Mouse (Mus musculus) testis, adult 2 months (tissue): Measurements from ENCODE around the gene Parp3. TPM values are rescaled to one million over a fixed set of nuclear protein-coding genes. Genes with fewer than 3 reads are reported as not detected.

ENCODE experiments used
- H3K27ac ChIP-seq: fragments of 200-500 bp; 2 replicates; pipeline ENCODE4 v1.5.1; 2012; ENCODE audit warnings: low read depth, low read length; ENCODE audit not compliant: control insufficient read depth, insufficient read depth
- H3K27me3 ChIP-seq: fragments of 200-500 bp; 2 replicates; pipeline ENCODE4 v1.6.1; 2012; ENCODE audit warnings: mild to moderate bottlenecking, low read length, moderate library complexity; ENCODE audit not compliant: control insufficient read depth, insufficient read depth
- H3K36me3 ChIP-seq: fragments of 200-500 bp; 2 replicates; pipeline ENCODE4 v1.6.1; 2012; ENCODE audit warnings: mild to moderate bottlenecking, low read length; ENCODE audit not compliant: control insufficient read depth, insufficient read depth
- H3K4me1 ChIP-seq: fragments of 200-500 bp; 2 replicates; pipeline ENCODE4 v1.6.1; 2012; ENCODE audit warnings: low read length; ENCODE audit not compliant: control insufficient read depth, insufficient read depth
- H3K4me3 ChIP-seq: fragments of 200-500 bp; 2 replicates; pipeline ENCODE4 v1.5.1; 2012; ENCODE audit warnings: low read depth, mild to moderate bottlenecking, low read length, moderate library complexity, mixed read lengths; ENCODE audit not compliant: control insufficient read depth
- CTCF ChIP-seq: fragments of 200-500 bp; IDR thresholded peaks from 2 replicates; pipeline ENCODE4 v1.5.1; 2012; ENCODE audit warnings: low read depth, mild to moderate bottlenecking, inconsistent platforms, low read length, moderate library complexity; ENCODE audit not compliant: control insufficient read depth, insufficient read depth, insufficient replicate concordance
- POLR2A ChIP-seq: fragments of 200-500 bp; IDR thresholded peaks from 2 replicates; pipeline ENCODE4 v1.6.1; 2012; ENCODE audit warnings: low read depth, mild to moderate bottlenecking, inconsistent platforms, low read length, moderate library complexity; ENCODE audit not compliant: control insufficient read depth
- polyA plus RNA-seq: library from polyadenylated mRNA; depleted of rRNA; stranded (reverse); fragments of >200 nt; gene quantifications from 2 replicates; pipeline ENCODE4 v1.2.3, GENCODE M21; 2012

The Parp3 gene
- polyA plus RNA-seq, 1 experiment: 2.9 TPM

DNA sequence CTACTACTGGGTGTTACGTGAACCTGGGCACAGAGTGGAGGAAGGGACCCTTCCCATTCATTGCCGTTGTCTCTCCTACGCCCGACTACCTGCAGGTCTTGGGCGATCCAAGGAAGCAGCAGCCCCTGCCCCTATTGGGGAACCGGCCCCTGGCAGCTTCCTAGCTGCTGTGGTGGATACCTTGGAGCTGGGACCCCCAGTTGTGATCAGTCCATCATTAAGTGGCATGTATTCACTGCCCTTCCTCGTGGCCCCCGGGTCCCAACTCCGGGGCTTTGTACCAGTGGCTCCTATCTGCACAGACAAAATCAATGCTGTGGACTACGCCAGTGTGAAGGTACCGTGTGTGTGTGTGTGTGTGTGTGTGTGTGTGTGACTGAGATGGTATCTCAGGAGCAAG lies 25.5 kb downstream of the Parp3 start:
- no peak overlapping the region for H3K27ac ChIP-seq
- peaks cover 36% of the 10 kb centered on the region for H3K4me1 ChIP-seq
- H3K36me3 ChIP-seq: no peaks in the 10 kb centered on the region
- no peaks in the 10 kb centered on the region for H3K27me3 ChIP-seq
- TF ChIP-seq POLR2A: no peak
- no peak for TF ChIP-seq CTCF
- H3K4me3 ChIP-seq: no peak overlapping the region

DNA sequence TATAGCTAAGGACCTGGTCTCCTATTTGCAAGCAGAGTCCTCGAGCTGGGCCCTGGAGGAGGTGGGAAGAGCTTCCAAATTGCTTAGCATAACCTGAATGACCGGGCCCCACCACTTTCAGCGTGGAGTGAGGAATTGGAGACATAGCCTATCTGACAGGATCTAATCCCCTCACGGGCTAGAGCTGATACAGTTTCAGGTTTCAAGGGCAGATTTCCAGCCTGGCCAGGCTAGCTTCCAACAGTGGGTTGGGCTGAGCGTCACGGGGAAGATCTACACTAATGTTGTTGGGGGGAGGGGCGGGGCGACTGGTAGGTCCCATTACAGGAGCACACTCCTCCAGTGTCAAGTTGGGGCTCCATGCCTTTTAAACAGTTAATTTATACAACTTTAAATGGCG lies 26.1 kb downstream of the Parp3 start:
- Histone ChIP-seq H3K4me3 (no peak overlapping the region), H3K4me1 (peaks cover 39% of the 10 kb centered on the region), H3K27me3 (no peaks in the 10 kb centered on the region), H3K36me3 (no peaks in the 10 kb centered on the region; the same call in 1 of the 2 replicates), H3K27ac (no peak overlapping the region)
- TF ChIP-seq POLR2A (no peak), CTCF (no peak)

DNA sequence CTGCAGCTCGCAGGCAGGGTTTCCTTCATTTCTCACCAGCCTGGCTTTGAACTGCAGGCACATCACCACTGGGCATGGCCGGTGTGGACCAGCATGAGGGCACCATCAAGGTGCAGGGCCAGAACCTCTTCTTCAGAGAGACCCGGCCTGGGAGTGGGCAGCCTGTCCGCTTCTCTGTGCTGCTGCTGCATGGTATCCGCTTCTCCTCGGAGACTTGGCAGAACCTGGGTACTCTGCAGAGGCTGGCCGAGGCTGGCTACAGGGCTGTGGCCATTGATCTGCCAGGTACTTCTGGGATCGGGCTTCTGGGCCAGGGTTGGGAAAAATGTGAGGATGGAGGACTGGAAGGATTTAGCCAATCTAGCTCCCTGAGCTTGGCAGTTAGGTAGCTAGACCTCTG lies 26.8 kb downstream of the Parp3 start:
- peaks cover 34% of the 10 kb centered on the region for H3K4me1 ChIP-seq
- H3K36me3 ChIP-seq: no peaks in the 10 kb centered on the region; the same call in 1 of the 2 replicates
- H3K27me3 ChIP-seq: no peaks in the 10 kb centered on the region
- H3K27ac ChIP-seq: no peak overlapping the region
- H3K4me3 ChIP-seq: no peak overlapping the region
- TF ChIP-seq CTCF: no peak

DNA sequence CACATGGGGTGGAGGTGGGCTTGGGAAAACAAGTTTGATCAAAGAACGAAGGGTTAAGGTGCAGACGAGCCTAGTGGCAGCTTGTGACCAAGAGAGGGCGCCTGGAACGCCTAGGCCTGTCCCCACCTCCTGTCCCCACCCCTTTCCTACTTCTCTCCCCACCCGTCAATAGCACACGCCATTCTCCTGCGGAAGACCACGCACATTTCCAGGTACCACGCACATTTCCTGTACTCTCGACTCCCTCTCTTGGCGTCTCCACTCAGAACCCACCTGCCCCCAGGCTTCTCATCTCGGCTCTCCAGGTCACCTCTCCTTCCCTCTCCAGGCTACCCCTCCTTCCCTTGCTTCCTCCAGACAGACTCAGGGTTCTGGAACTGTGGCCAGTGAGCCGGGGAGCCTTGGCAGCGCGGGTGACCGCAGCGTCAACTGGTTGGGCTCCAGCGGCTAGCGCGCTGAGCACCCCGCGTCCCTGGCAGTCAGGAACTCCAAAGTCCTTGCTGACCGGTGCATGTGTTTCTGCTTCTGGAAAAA lies 28.2 kb downstream of the Parp3 start:
- Histone ChIP-seq H3K4me3 (peak overlapping the region; percentile 79), H3K27ac (peak overlapping the region; percentile 69), H3K4me1 (peaks cover 25% of the 10 kb centered on the region)

DNA sequence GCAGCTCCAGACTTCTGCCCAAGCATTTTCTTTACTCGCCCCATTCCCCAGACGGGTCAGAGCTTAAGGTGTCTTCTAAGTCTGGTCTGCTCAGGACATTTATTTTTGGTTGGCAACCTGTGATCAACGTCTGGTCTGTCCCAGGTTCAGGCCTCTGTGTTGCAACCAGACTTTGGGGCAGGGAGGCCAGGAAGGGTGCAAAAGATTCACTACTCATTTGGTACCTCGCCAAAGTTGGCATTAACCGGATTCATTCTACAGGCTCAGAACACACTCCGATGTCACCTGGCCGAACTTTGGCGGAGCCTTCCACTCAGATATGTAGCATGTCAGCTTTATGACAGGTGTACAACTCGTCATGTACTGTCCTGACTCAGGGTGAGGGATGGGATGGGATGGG lies 28.8 kb downstream of the Parp3 start:
- H3K27me3 ChIP-seq: no peaks in the 10 kb centered on the region
- peak overlapping the region; percentile 65 for H3K27ac ChIP-seq
- TF ChIP-seq POLR2A (no peak), CTCF (no peak)
- H3K36me3 ChIP-seq: no peaks in the 10 kb centered on the region; the same call in 1 of the 2 replicates
- peak overlapping the region; percentile 89 for H3K4me3 ChIP-seq
- H3K4me1 ChIP-seq: peaks cover 25% of the 10 kb centered on the region

More for the DNA sequence above, 28.2 kb downstream of the Parp3 start:
- Histone ChIP-seq H3K36me3 (no peaks in the 10 kb centered on the region; the same call in 1 of the 2 replicates), H3K27me3 (no peaks in the 10 kb centered on the region)
- TF ChIP-seq POLR2A (peak; percentile 41; the same call in 1 of the 2 replicates), CTCF (peak; percentile 52; the same call in 1 of the 2 replicates)

DNA sequence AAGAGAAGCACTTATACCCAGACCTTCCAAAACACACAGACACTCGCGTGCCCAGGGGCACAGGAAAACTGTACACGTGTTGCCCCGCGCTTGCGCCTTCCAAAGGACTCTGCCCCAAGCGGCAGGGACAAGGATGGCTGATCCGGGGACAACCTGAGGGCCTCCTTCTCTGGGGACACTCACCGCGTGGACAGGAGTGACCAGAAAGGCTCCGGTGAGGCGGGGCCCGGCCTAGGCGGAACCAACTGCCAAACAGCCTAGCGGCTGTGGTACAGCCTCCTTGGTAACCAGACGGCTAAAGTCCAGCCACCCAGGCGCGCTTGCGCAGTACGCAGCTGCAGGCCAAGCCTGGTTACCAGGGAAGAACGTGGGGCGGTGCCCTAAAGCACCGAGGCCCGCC lies 29.4 kb downstream of the Parp3 start, which contains the start of the genes Abhd14b and Abhd14a:
Gene Abhd14b (plus strand): TSS at position 112 of the 400 bp plus-strand sequence.
Gene Abhd14a (minus strand): TSS at position 331 of the 400 bp plus-strand sequence.
- H3K4me1 ChIP-seq: peaks cover 20% of the 10 kb centered on the region
- H3K27ac ChIP-seq: peak within 1 kb of the TSS; percentile 85
- TF ChIP-seq POLR2A (peak; percentile 85), CTCF (peak; percentile 35; the same call in 1 of the 2 replicates)
- no peaks in the 10 kb centered on the region; the same call in 1 of the 2 replicates for H3K36me3 ChIP-seq
- H3K27me3 ChIP-seq: no peaks in the 10 kb centered on the region
- H3K4me3 ChIP-seq: peak within 1 kb of the TSS; percentile 89

DNA sequence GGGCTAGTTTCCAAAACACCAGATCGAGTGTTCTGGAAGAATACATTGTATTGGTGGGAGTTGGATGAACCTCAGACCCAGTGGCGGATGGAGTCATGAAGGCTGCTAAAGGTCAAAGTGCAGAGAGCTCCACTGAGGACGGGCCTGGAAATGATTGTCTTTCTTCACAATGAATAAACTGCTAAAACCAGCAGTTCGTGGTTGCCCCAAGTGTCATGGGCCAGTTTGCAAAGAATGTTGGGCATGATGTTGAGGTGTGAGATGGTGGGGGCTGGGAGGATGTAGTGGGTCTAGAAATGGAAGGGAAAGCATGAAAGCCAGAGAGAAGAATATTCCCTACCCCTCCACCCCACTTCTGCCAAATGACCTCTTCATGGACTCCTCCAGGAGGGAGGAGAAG lies 31.9 kb downstream of the Parp3 start:
- H3K27ac ChIP-seq: no peak overlapping the region; the same call in 1 of the 2 replicates
- no peak overlapping the region for H3K4me3 ChIP-seq
- H3K4me1 ChIP-seq: peaks cover 18% of the 10 kb centered on the region
- TF ChIP-seq POLR2A (no peak), CTCF (no peak)
- H3K36me3 ChIP-seq: no peaks in the 10 kb centered on the region; the same call in none of the 2 replicates
- no peaks in the 10 kb centered on the region for H3K27me3 ChIP-seq

DNA sequence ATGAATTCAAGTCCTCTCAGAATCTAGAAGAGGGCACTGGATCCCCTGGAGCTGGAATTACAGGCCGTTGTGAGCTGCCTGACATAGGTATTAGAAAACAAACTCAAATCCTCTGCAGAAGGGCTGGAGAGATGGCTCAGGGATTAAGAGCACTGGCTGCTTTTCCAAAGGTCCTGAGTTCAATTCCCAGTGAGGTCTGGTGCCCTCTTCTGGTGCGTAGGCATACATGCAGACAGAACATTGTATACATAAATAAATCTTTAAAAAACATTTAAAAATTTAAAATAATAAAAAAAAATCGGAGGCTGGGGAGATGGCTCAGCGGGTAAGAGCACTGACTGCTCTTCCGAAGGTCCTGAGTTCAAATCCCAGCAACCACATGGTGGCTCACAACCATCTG lies 34.1 kb downstream of the Parp3 start:
- Histone ChIP-seq H3K36me3 (no peaks in the 10 kb centered on the region; the same call in none of the 2 replicates), H3K27ac (no peak overlapping the region)
- TF ChIP-seq CTCF: no peak
- no peak for TF ChIP-seq POLR2A

More for the DNA sequence above, 34.1 kb downstream of the Parp3 start:
- Histone ChIP-seq H3K4me1 (peaks cover 19% of the 10 kb centered on the region), H3K27me3 (no peaks in the 10 kb centered on the region), H3K4me3 (no peak overlapping the region)
